Mouse (Mus musculus): ENCODE results near the gene Mns1.

DNA sequence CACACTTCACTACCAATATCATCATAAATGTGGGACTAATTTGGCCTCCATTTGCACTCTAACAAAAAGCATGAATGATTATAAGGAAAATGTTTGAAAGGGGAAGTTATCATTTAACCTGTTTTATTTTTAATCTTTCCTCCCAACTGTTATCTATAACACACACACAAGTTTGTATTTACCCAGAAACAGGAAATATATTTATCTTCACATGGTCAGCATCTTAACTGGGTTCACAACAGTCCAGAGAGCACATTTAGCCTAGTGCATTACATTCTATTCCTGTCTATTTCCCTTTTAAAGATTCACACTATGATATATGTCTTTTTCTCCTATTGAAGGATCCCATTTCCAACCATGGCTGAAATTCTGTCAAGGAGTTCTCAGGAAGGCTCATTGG, 50.7 kb downstream of the Mns1 start:
- TF ChIP-seq POLR2A (IDR thresholded peaks at IDR 0.05; ENCODE audit: control insufficient read depth, extremely low read depth, insufficient read depth, low read length, poor library complexity) (no peak), CTCF (IDR thresholded peaks at IDR 0.05; ENCODE audit: borderline replicate concordance, control insufficient read depth, extremely low read depth, insufficient read depth, low read length, poor library complexity) (no peak)
